ENCODE assay signal across 8 mouse cellular contexts in genomic region chr1:37864511-37865400, GRCm38 (mm10). TPM values are rescaled to one million over a fixed set of nuclear protein-coding genes. Genes with fewer than 3 reads are reported as not detected.
DNase-seq lines count a peak whose midpoint lies in the region; ATAC-seq lines count a peak whose summit lies in the region.

No protein-coding gene starts in this region.

- DNase-seq in adrenal gland, adult 18-20 months (ENCODE audit: low spot score in 2 of 2), result peak; percentile 98
- peak; percentile 100 for DNase-seq in embryo, embryonic 11 days
- DNase-seq in gastrocnemius, postnatal 25 days, result peak; percentile 100
- DNase-seq in intestine, embryonic 14.5 days (ENCODE audit: low spot score), result peak; percentile 97
- peak; percentile 100 for DNase-seq in left cerebral cortex, postnatal 14 days (ENCODE audit: low spot score in 2 of 2)
- DNase-seq in mesoderm, embryonic 11.5 days (ENCODE audit: low read depth, low spot score), result peak; percentile 99
- peak; percentile 99 for DNase-seq in right cerebral cortex, postnatal 36 days (ENCODE audit: low spot score in 2 of 2)
- peak; percentile 99 for DNase-seq in yolk sac, embryonic 10.5 days (ENCODE audit: low spot score)

- H3K36me3 ChIP-seq in intestine, embryonic 14.5 days (ENCODE audit: control insufficient read depth, insufficient read depth, low read length), result no peaks in the 10 kb centered on the region

- peak overlapping the region; percentile 64 for H3K4me2 ChIP-seq in intestine, embryonic 14.5 days (ENCODE audit: low read length)

- H3K9ac ChIP-seq in intestine, embryonic 14.5 days (ENCODE audit: low read length), result peak overlapping the region; percentile 57

- no peaks in the 10 kb centered on the region for H3K27me3 ChIP-seq in intestine, embryonic 14.5 days (replicated peaks; ENCODE audit: control insufficient read depth, insufficient read depth, low read length)

- H3K9me3 ChIP-seq in intestine, embryonic 14.5 days (ENCODE audit: control insufficient read depth, low read length), result no peaks in the 10 kb centered on the region

- peak overlapping the region; percentile 55 for H3K4me3 ChIP-seq in intestine, embryonic 14.5 days (ENCODE audit: low read depth, low read length)

- under 1% methylated on average over 89 of the region's 90 CpGs for WGBS in intestine, embryonic 14.5 days

- peak overlapping the region; percentile 58 for H3K27ac ChIP-seq in intestine, embryonic 14.5 days (ENCODE audit: low read depth)

- intact Hi-C loops in left cerebral cortex, postnatal 14 days (cut with DNase I), result loop anchor here (2.0 to 5.0 kb wide), 2 partner anchors 138 to 187 kb away; no protein-coding TSS in a partner anchor

- no peaks in the 10 kb centered on the region for H3K4me1 ChIP-seq in intestine, embryonic 14.5 days (replicated peaks; ENCODE audit: control insufficient read depth, insufficient read depth, low read length)

- peak; percentile 99 for ATAC-seq in intestine, embryonic 14.5 days (replicated peaks; ENCODE audit: low FRiP score, low TSS enrichment, low read depth)

RNA-seq across cellular contexts. Expression of gene Tsga10, which starts 1.5 kb away (rescaled TPM):
- total RNA-seq in adrenal gland, adult 18-20 months (2021), result 1 to 10 TPM; 3.9 to 6.2 TPM
- total RNA-seq in gastrocnemius, postnatal 25 days (2021), result 1 to 10 TPM; 3.9 to 4.0 TPM
- polyA plus RNA-seq in intestine, embryonic 14.5 days (2014; fragmentation: Nextera tagmentation; extraction: Ambion mirVana), result 4.9 and 5.2 TPM in 2 replicates
- 10 to 100 TPM; 16.7 to 17.3 TPM for total RNA-seq in left cerebral cortex, postnatal 14 days (2021)

RNA-seq across cellular contexts. Expression of gene Lipt1, which starts 6.8 kb away (rescaled TPM):
- total RNA-seq in adrenal gland, adult 18-20 months (2021), result 10 to 100 TPM in 1 of 2 experiments, 1 to 10 TPM in 1; 10.0 to 15.8 TPM
- 1 to 10 TPM; 6.1 to 6.8 TPM for total RNA-seq in gastrocnemius, postnatal 25 days (2021)
- 9.0 and 9.6 TPM in 2 replicates for polyA plus RNA-seq in intestine, embryonic 14.5 days (2014; fragmentation: Nextera tagmentation; extraction: Ambion mirVana)
- total RNA-seq in left cerebral cortex, postnatal 14 days (2021), result 1 to 10 TPM; 7.6 to 7.7 TPM

RNA-seq across cellular contexts. Expression of gene Mitd1, which starts 25.5 kb away (rescaled TPM):
- total RNA-seq in adrenal gland, adult 18-20 months (2021), result 10 to 100 TPM in 1 of 2 experiments, 1 to 10 TPM in 1; 9.6 to 12.9 TPM
- 1 to 10 TPM; 2.5 to 3.0 TPM for total RNA-seq in gastrocnemius, postnatal 25 days (2021)
- polyA plus RNA-seq in intestine, embryonic 14.5 days (2014; fragmentation: Nextera tagmentation; extraction: Ambion mirVana), result 29.1 and 30.6 TPM in 2 replicates
- total RNA-seq in left cerebral cortex, postnatal 14 days (2021), result 10 to 100 TPM in 1 of 2 experiments, 1 to 10 TPM in 1; 8.3 to 11.4 TPM

RNA-seq across cellular contexts. Expression of gene Mrpl30, which starts 25.5 kb away (rescaled TPM):
- 100 to 1,000 TPM; 186 to 276 TPM for total RNA-seq in adrenal gland, adult 18-20 months (2021)
- total RNA-seq in gastrocnemius, postnatal 25 days (2021), result 100 to 1,000 TPM; 240 to 251 TPM
- 269 and 295 TPM in 2 replicates for polyA plus RNA-seq in intestine, embryonic 14.5 days (2014; fragmentation: Nextera tagmentation; extraction: Ambion mirVana)
- total RNA-seq in left cerebral cortex, postnatal 14 days (2021), result 100 to 1,000 TPM; 142 to 149 TPM

RNA-seq across cellular contexts. Expression of gene Lyg2, which starts 51.5 kb away (rescaled TPM):
- total RNA-seq in adrenal gland, adult 18-20 months (2021), result not detected
- total RNA-seq in gastrocnemius, postnatal 25 days (2021), result not detected
- not detected in 2 replicates for polyA plus RNA-seq in intestine, embryonic 14.5 days (2014; fragmentation: Nextera tagmentation; extraction: Ambion mirVana)
- total RNA-seq in left cerebral cortex, postnatal 14 days (2021), result under 1 TPM in 1 of 2 experiments, not detected in 1; 0.13 TPM

Comparison
In these comparisons a context has a peak if more than half of its experiments do, and no peak if none do; other contexts are left out.
1. Peak in every context shown above with its lines: DNase-seq, ATAC-seq, H3K4me3 ChIP-seq and H3K27ac ChIP-seq.